Mouse (Mus musculus) neural tube, embryonic 10.5 days (tissue): ENCODE results near the gene Slc39a2.

Source experiments
- DNase-seq: peaks from one replicate; pipeline ENCODE4 v3.0.0-alpha.2; 2017; ENCODE audit warnings: low spot score; ENCODE audit errors: extremely low spot score

Slc39a2 gene

DNA sequence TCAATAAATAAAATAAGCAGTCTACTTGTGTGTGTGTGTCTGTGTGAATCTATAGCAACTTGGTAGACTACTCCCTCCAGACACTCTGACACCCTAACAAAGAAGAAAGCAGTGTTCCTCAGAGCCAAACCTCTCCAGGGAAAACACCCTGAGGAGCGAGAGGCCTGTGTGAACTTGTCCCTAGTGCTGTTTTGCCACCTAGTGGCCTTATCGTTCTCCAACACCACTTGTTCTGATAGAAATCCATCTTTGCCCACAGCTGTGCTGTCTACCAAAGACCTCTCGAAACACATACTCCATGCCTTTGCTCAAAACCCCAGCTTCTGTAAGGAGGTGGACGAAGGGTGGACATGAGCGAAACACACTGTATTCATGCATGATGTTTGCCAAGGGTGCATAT, 38.1 kb downstream of the Slc39a2 start:
- peak; percentile 47 for DNase-seq

DNA sequence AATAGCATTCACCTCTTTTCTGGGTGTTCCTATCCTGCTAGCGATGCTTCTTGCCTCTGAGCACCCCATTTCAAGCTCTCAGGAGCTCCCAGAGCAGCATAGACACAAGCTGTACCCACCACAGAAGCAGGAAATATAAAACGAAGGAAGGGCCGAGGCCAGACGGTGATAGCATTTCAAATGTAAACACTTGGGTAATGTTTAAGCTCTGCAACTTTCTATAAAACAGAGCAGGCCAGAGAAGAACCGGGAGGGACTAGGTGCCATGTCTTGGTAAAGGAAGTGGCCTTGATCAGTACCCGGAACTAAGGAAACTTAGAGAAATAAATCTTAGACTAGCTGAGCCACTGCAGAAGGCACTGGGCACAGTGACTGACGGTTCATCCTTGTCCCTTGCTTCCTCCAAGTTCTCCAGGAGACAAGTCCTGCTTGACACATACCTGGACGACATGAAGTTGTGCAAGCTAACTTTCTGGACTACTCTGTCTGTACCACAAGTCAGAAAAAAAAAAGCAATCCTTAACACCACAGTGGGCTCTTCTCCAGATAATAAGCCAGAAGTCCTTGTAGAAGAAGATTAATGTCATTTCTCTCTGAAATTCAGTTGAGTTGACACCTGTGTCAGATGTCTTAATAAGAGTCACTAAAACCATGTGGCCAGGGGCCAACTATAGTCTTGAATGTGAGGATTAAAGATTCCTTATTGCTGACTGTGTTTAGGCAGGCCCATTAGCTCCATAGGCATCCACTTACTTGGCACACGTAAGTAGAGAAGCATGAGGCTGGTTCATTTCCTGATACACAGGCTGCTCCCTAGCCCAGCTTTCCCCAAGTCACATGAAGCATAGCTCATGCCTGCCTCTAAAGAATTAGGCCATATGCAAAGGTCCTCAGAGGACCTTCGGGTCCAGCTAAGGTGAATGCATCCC, 39.7 kb downstream of the Slc39a2 start:
- no peak for DNase-seq

DNA sequence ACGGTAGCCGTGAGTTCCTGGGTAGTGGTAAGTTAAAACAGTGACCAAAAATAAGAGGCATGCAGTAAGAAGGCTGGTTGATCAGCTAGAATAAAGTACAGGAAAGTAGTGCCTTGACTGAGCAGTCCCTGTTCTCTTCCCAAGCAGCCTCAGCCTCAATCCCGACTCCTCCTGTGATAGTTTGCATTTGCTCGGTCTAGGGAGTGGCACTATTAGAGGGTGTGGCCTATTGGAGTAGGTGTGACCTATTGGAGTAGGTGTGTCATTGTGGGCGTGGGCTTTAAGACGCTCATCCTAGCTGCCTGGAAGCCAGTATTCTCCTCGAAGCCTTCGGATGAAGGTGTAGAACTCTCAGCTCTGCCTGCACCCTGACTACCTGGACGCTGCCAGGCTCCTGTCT, 46.3 kb downstream of the Slc39a2 start:
- DNase-seq = no peak

DNA sequence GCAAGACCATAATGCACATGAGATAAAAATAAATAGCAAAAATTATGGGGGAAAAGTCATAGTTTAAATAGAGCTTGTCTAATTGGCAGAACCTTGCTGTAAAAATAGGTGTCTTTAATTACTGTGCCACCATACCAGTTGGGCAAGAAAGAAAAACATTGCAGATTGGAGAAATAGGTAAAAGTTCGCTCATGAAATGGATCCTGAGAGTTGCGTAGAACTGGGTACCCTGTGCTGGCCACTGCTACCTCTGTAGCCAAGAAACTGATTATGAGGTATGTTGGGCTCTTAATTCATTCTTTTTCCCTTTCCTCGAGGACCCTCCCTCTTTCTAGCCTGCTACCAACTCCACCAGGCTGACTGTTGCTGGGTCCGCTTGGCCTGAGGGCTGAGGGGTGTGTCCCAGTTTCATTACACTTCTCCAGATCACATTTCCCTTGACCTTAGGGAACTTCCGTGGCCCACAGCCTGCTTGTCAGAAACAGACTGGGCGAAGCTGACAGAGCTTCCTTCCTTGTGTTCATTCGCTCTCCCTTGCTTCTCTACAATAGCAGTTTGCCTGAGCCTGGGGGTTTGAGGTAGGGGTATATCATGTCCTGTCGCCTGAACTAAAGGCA, 48.4 kb downstream of the Slc39a2 start:
- DNase-seq = no peak

DNA sequence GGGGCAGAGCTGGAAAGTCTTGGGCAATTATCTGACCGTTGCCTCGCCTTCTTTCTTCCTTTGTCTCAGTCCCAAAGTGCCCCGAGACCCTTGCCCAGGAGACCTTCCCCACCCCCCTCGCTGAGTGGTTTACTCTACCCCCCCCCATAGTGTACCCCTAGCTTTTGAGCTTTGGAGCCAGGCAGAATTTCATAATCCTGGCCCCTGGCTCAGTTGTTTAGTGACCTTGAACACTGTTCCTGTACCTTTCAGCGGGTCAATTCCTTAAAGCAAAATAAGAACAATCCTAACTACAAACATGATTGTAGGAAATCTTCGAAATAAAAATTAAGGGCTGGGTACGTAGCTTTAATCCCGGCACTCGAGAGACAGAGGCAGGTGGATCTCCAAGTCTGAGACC, 48.9 kb downstream of the Slc39a2 start:
- no peak for DNase-seq

DNA sequence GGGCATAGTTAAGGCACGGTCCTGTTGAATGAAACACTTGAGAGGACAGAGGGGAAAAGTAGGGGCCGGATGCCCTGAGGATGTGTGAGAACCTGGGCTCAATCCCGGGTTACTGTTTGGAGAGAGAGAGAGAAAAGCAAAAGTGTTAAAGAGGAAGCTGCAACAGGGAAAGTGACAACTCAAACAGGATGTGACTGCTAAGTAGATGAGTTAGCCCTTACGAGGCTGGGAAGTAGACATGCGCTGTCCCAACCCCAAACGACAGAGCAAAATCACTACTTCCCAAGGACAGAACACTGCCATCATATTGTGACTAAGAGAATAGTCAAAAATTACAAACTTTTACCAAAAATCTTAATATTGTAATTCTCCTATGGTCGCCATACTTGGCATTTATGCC, 49.5 kb downstream of the Slc39a2 start:
- DNase-seq = no peak

DNA sequence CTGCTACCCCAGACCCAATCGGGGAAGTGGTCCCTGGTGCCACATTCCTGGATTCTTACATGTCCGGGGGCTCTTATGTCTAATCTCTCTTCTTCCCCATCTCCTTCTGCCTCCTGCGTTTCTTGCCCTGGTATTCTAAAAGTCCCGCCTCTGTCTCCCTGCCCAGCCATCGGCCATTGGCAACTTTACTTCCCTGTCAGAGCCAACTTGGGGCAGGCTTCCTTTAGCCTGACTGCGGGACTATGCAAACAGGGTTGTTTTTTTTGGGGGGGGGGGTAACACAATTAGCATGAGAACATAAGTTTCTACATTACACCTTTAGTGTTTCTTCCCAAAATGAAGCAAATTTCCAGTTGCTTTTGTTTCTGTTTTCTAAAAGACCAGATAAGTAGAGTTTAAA, 50.6 kb downstream of the Slc39a2 start:
- no peak for DNase-seq
